Mouse (Mus musculus) myocyte (in vitro differentiated cells): ENCODE measurements around the gene Usp32.

Experiments used
- CEBPB ChIP-seq: IDR thresholded peaks from 2 replicates; pipeline ENCODE4 v1.6.1; 2011; ENCODE audit warnings: mild to moderate bottlenecking, moderate library complexity; ENCODE audit not compliant: poor library complexity, insufficient read depth, severe bottlenecking
- E2F4 ChIP-seq: IDR thresholded peaks from one replicate; pipeline ENCODE4 v1.6.1; 2011; ENCODE audit warnings: mild to moderate bottlenecking, control low read depth, moderate library complexity; ENCODE audit not compliant: insufficient read depth
- MAX ChIP-seq: IDR thresholded peaks from one replicate; pipeline ENCODE4 v1.6.1; 2011; ENCODE audit warnings: low read depth, mild to moderate bottlenecking, control low read depth
- MYOD1 ChIP-seq, 3 experiments: IDR thresholded peaks; one replicate each; pipeline ENCODE4 v1.6.1; 2011; ENCODE audit warnings: control low read depth in 2 of 3, low read depth in 2 of 3, mild to moderate bottlenecking in 2 of 3, moderate library complexity in 1 of 3; ENCODE audit not compliant: insufficient read length in 2 of 3, control insufficient read depth in 1 of 3
- MYOG ChIP-seq, 3 experiments: IDR thresholded peaks; one replicate each; pipeline ENCODE4 v1.6.1; 2011; ENCODE audit warnings: control low read depth in 2 of 3, low read depth in 2 of 3, mild to moderate bottlenecking in 2 of 3; ENCODE audit not compliant: insufficient read length in 2 of 3, control insufficient read depth in 1 of 3, insufficient read depth in 1 of 3
- POLR2A ChIP-seq: IDR thresholded peaks from one replicate; pipeline ENCODE4 v1.6.1; 2011; ENCODE audit warnings: low read depth, mild to moderate bottlenecking, control low read depth, moderate library complexity; ENCODE audit not compliant: insufficient read length
- POLR2AphosphoS2 ChIP-seq: IDR thresholded peaks from one replicate; pipeline ENCODE4 v1.6.1; 2011; ENCODE audit warnings: low read depth, control low read depth; ENCODE audit not compliant: insufficient read length
- REST ChIP-seq: IDR thresholded peaks from one replicate; pipeline ENCODE4 v1.6.1; 2011; ENCODE audit warnings: mild to moderate bottlenecking, control low read depth, moderate library complexity; ENCODE audit not compliant: insufficient read depth, insufficient read length
- SRF ChIP-seq: IDR thresholded peaks from one replicate; pipeline ENCODE4 v1.6.1; 2011; ENCODE audit warnings: low read depth; ENCODE audit not compliant: control insufficient read depth, insufficient read length
- TCF12 ChIP-seq: IDR thresholded peaks from one replicate; pipeline ENCODE4 v1.6.1; 2011; ENCODE audit warnings: mild to moderate bottlenecking, control low read depth; ENCODE audit not compliant: poor library complexity, insufficient read depth, severe bottlenecking
- TCF3 ChIP-seq: IDR thresholded peaks from one replicate; pipeline ENCODE4 v1.6.1; 2011; ENCODE audit warnings: low read depth, control low read depth; ENCODE audit not compliant: insufficient read length
- USF1 ChIP-seq: IDR thresholded peaks from one replicate; pipeline ENCODE4 v1.6.1; 2011; ENCODE audit warnings: low read depth, mild to moderate bottlenecking, control low read depth, moderate library complexity

GRCm38 (mm10) chr11:85182617-85183283 is 42.8 kb upstream of the Usp32 start:
- TF ChIP-seq POLR2A (no peak), USF1 (no peak), MYOD1 (IDR thresholded peaks at IDR 0.05; ENCODE audit: control insufficient read depth in 1 of 3, insufficient read length in 2 of 3, low read depth in 2 of 3) (no peak), TCF3 (no peak), TCF12 (no peak), MAX (no peak), POLR2AphosphoS2 (no peak), MYOG (IDR thresholded peaks at IDR 0.05; ENCODE audit: control insufficient read depth in 1 of 3, insufficient read depth in 1 of 3, insufficient read length in 2 of 3, low read depth in 2 of 3) (no peak), SRF (no peak), E2F4 (no peak), CEBPB (no peak), REST (no peak)
